Mouse (Mus musculus) frontal cortex, postnatal 14 days (tissue): ENCODE data around the gene Olfr1305.

Experiments used
- DNase-seq, 2 experiments: peaks; one replicate each; pipeline ENCODE4 v3.0.0; 2022; ENCODE audit warnings: low spot score in 2 of 2

Olfr1305 gene

DNA sequence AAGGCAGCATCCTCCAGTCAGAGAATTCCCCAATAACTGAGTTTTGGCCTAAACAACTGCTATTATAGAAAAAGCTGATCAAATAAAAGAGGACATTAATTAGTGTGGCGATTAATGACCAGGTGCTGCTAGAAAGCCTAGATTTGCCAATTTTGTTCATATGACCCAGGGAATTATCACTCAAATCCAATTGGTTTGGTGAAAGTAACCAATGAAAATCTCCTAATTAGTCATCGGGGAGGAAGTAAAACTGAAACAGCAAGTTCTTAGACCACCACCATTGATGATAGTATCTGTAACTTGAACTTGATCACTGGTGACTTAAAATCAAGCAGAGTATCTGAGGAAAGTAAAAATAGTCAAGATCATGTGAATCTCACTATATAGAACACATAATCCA lies at the start of gene Olfr1305:
TSS of gene Olfr1305 (minus strand) at position 101 of the 400 bp plus-strand sequence.
- no peak for DNase-seq

DNA sequence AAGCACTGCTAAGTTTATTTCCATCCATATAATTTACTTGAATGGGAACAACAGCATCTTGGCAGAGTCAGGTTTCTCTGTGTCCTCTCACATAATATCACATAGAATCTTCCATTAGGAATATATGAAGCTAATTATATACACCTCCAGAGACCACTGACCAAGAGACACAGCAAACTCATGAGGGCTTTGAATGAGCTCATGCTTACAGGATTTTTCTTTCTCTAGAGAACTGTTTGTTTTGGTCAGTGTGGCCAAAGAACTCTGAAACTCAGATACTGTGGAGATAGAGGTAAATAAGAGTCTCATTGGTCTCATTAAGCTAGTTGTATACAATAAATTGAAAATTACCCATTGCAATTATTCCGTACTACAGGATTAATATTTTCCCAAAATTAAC lies 39.2 kb upstream of the Olfr1305 start, which contains the start of gene Olfr1306:
TSS of gene Olfr1306 (minus strand) at position 101 of the 400 bp plus-strand sequence.
- no peak for DNase-seq

- no peak for DNase-seq
These were observed 56.7 kb downstream of the Olfr1305 start, which contains the start of gene Olfr1303 for GRCm38 (mm10) chr2:111820240-111820639. Gene Olfr1303, minus strand, starts transcription at chr2:111820340.
